7 mouse cellular contexts compared by ENCODE assay signal in the genomic region with DNA sequence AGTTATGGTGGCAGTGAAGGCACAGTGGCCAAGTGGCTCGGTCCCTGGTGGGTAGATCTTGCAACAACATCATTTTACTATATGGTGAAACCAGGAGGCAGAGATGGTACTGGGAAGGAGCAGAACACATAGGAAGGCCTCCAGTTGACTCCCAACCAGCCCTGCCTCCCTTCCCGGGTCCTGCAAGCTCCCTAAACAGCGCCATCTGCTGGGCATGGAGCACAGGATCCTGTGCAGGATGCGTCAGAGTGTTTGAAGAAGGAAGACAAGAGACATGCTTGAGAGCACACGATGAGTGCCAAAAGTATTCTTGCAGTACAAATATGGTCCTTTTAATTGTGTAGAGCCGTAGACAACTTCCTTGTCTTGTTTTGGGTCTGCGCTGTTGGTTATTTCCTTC. TPM values are rescaled to one million over a fixed set of nuclear protein-coding genes. Genes with fewer than 3 reads are reported as not detected.
DNase-seq lines count a peak whose midpoint lies in the region; ATAC-seq and TF ChIP-seq lines count a peak whose summit lies in the region.

No protein-coding gene starts in this region.

- no peak overlapping the region for H3K9ac ChIP-seq in forebrain, postnatal 0 days

- WGBS in forebrain, postnatal 0 days: 50% methylated on average over 7 of the region's 7 CpGs

- H3K9me3 ChIP-seq in forebrain, postnatal 0 days (ENCODE audit: low read length): no peaks in the 10 kb centered on the region

- no peak overlapping the region for H3K4me2 ChIP-seq in forebrain, postnatal 0 days (ENCODE audit: low read depth)

- H3K27ac ChIP-seq in layer of hippocampus, adult 2 months: no peak overlapping the region
- H3K27ac ChIP-seq in forebrain, postnatal 0 days (ENCODE audit: low read depth, low read length): no peak overlapping the region

- ATAC-seq in forebrain, postnatal 0 days: no peak

- 0 out of 2 replicates have a peak, but pooled peaks cover 7% of the 10 kb centered on the region for H3K4me1 ChIP-seq in forebrain, postnatal 0 days (ENCODE audit: insufficient read depth)

- peak; percentile 19 to 39 for DNase-seq in layer of hippocampus, adult 2 months (ENCODE audit: low spot score in 2 of 2)
- DNase-seq in layer of hippocampus, postnatal 36 days: no peak
- DNase-seq in NIH3T3 (ENCODE audit: low read depth): peak; percentile 34
- DNase-seq in adrenal gland, postnatal 14 days: peak; percentile 86
- DNase-seq in forebrain, postnatal 0 days: peak; percentile 52
- peak; percentile 80 for DNase-seq in lung, postnatal 10 days
- DNase-seq in spleen, adult 12 weeks (ENCODE audit: low spot score): no peak

- H3K4me3 ChIP-seq in layer of hippocampus, adult 2 months: no peak overlapping the region
- no peak overlapping the region for H3K4me3 ChIP-seq in forebrain, postnatal 0 days (ENCODE audit: low read depth, low read length)

- peak; percentile 79 for TF ChIP-seq CTCF in layer of hippocampus, adult 2 months (conservative IDR thresholded peaks at IDR 0.05)
- TF ChIP-seq CTCF in forebrain, postnatal 0 days (IDR thresholded peaks at IDR 0.05; ENCODE audit: low read depth): peak; percentile 66

- H3K36me3 ChIP-seq in forebrain, postnatal 0 days (ENCODE audit: insufficient read depth): no peaks in the 10 kb centered on the region

- no peaks in the 10 kb centered on the region for H3K27me3 ChIP-seq in forebrain, postnatal 0 days (ENCODE audit: insufficient read depth, low read length)

RNA-seq across cellular contexts. Expression of a gene that starts 49.3 kb away (rescaled TPM):
- 10 to 100 TPM; 19.3 to 23.2 TPM for total RNA-seq in layer of hippocampus, adult 2 months (2021)
- 10 to 100 TPM; 15.4 to 27.4 TPM for total RNA-seq in layer of hippocampus, postnatal 36 days (2021)
- 25.8 and 33.5 TPM in 2 replicates for total RNA-seq in adrenal gland, postnatal 14 days (2021)
- 12.2 and 16.4 TPM in 2 replicates for total RNA-seq in forebrain, postnatal 0 days (2014; rRNA removed)
- polyA plus RNA-seq in forebrain, postnatal 0 days (2015; fragmentation: Nextera tagmentation; extraction: Ambion mirVana): 6.6 and 8.8 TPM in 2 replicates

Comparison
In these comparisons a context has a peak if more than half of its experiments do, and no peak if none do; other contexts are left out.
1. DNase-seq: peak in layer of hippocampus, adult 2 months (2 of 2), NIH3T3 (single experiment), adrenal gland, postnatal 14 days (single experiment), forebrain, postnatal 0 days (single experiment) and lung, postnatal 10 days (single experiment); none in layer of hippocampus, postnatal 36 days (0 of 2) and spleen, adult 12 weeks (single experiment).